Mouse (Mus musculus) limb, embryonic 14.5 days (tissue): ENCODE measurements at regions not wholly inside any gene's neighbourhood (a gene's known extent, or its start where the extent isn't known, plus 50 kb on each side); places are given as distances from the start of the nearest gene placed in this dataset.

Source experiments
- ATAC-seq: fragments of 200-750 bp; cut with Nextera tagmentation; 2 replicates; pipeline ENCODE4 v1.8.0; 2017; ENCODE audit warnings: low read depth, moderate number of reproducible peaks, moderate TSS enrichment; ENCODE audit not compliant: low FRiP score
- DNase-seq: peaks from one replicate; pipeline ENCODE4 v3.0.0-alpha.2; 2015; ENCODE audit warnings: low spot score
- H3K27ac ChIP-seq: fragments of 300-500 bp; sonication (generic); replicated peaks from 2 replicates; pipeline ENCODE4 v1.5.1; 2014; ENCODE audit warnings: low read depth, mild to moderate bottlenecking, low read length, moderate library complexity, mixed read lengths
- H3K27me3 ChIP-seq: fragments of 300-500 bp; sonication (generic); 2 replicates; pipeline ENCODE4 v1.6.1; 2014; ENCODE audit warnings: low read length, mixed read lengths; ENCODE audit not compliant: control insufficient read depth, insufficient read depth
- H3K36me3 ChIP-seq: fragments of 300-500 bp; sonication (generic); 2 replicates; pipeline ENCODE4 v1.6.1; 2014; ENCODE audit warnings: mild to moderate bottlenecking, low read length, moderate library complexity, mixed read lengths; ENCODE audit not compliant: control insufficient read depth, insufficient read depth
- H3K4me1 ChIP-seq: fragments of 300-500 bp; sonication (generic); 2 replicates; pipeline ENCODE4 v1.6.1; 2014; ENCODE audit warnings: antibody characterized with exemption, low read length, mixed read lengths; ENCODE audit not compliant: control insufficient read depth, insufficient read depth
- H3K4me2 ChIP-seq: fragments of 300-500 bp; sonication (generic); replicated peaks from 2 replicates; pipeline ENCODE4 v1.6.1; 2014; ENCODE audit warnings: low read depth, mild to moderate bottlenecking, low read length, moderate library complexity; ENCODE audit not compliant: severe bottlenecking
- H3K4me3 ChIP-seq: fragments of 300-500 bp; sonication (generic); replicated peaks from 2 replicates; pipeline ENCODE4 v1.5.1; 2014; ENCODE audit warnings: low read length
- H3K9ac ChIP-seq: fragments of 300-500 bp; sonication (generic); 2 replicates; pipeline ENCODE4 v1.6.1; 2014; ENCODE audit warnings: mild to moderate bottlenecking, low read depth, low read length, moderate library complexity; ENCODE audit not compliant: severe bottlenecking
- H3K9me3 ChIP-seq: fragments of 300-500 bp; sonication (generic); 2 replicates; pipeline ENCODE4 v1.6.1; 2016; ENCODE audit warnings: low read length; ENCODE audit not compliant: control insufficient read depth
- POLR2A ChIP-seq: fragments of 200-500 bp; IDR thresholded peaks from 2 replicates; pipeline ENCODE4 v1.8.0; 2012; ENCODE audit warnings: inconsistent platforms, mild to moderate bottlenecking, moderate library complexity, borderline replicate concordance; ENCODE audit not compliant: insufficient read depth, insufficient read length; ENCODE audit errors: extremely low read depth
- WGBS: fragments of 180-500 bp; shearing (Covaris S2); extraction: QIAGEN DNeasy Blood & Tissue Kit; methylation state at CpG from one replicate; pipeline ENCODE4 v1.1.7; 2014; 5-methylcytosine and 5-hydroxymethylcytosine counted together

DNA sequence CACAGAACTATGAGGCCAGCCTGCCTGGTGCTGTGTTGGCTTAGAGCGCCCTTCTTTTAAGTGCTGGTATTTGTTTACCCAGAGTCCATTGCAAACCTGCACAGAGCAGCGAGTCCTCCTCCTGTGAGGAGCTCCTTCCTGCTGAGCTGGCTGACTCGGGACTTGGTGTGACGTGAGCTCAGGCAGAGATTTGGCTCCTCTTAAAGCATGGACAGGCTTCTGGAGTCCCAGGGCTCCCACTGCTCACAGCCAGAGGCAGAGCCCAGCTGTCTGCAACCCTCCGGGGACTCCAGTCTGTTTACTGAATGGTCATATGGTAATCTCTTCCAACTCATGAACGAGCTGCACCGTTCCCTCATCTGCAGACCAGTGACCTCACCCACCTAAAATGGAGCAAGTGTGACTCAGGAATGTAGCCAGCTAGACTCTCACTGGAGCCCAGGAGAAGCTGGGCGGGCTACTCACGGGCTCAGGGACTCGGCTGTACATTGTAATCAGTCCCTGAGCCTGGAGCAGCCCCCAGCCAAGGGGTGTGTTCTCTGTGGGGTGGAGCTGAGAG is 715.6 kb upstream of the Car8 start:
- no peak overlapping the region for H3K4me3 ChIP-seq
- H3K4me1 ChIP-seq: peaks cover 34% of the 10 kb centered on the region
- no peaks in the 10 kb centered on the region for H3K9me3 ChIP-seq
- no peaks in the 10 kb centered on the region for H3K36me3 ChIP-seq
- no peak for TF ChIP-seq POLR2A
- 13% methylated on average over 10 of the region's 10 CpGs for WGBS
- peak; percentile 74 for DNase-seq
- no peak overlapping the region for H3K9ac ChIP-seq
- H3K27ac ChIP-seq: peak overlapping the region; percentile 43; the same call in 1 of the 2 replicates
- H3K4me2 ChIP-seq: peak overlapping the region; percentile 21; the same call in 1 of the 2 replicates
- ATAC-seq: peak; percentile 78
- no peaks in the 10 kb centered on the region for H3K27me3 ChIP-seq

DNA sequence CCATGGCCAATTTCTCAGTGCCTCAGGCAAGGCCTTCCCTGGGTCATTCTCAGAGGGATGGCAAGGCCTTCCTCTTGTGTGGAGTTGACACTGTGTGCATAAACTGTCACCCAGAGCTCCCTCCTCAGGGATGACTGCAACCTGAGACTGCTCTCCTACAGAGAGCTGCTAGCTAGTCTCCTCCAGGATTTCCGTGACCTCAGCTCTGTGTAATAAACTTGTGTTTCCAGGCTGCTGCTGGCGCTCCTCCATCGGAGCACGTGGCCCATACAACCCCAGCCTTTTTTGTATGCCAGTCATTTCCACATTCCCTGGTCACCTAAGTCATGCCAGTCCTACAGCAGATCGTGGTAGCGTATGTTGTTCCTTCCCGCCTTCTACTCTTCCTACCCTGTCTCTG is 714.3 kb upstream of the Car8 start:
- no peak for ATAC-seq
- H3K4me2 ChIP-seq: no peak overlapping the region

DNA sequence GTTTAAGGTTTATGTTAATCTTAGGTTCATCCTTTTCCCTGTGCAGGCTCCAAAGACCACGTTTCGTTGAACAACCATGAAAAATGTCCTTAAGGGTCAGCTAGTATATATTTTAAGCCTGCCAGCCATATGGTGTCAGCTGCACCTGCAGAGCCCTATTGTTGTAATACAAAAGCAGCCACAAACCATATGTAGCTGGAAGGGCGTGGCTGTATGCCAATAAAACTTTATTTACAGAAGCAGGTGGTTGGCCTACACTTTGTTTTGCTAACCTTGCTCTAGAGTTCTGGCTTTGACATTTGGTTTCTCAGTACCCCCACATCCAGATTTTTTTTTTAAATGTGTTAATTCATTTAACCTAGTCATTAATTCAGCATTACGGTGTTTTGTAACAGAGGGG is 711.1 kb upstream of the Car8 start:
- Histone ChIP-seq H3K4me1 (peaks cover 8% of the 10 kb centered on the region), H3K4me3 (no peak overlapping the region), H3K4me2 (no peak overlapping the region), H3K9ac (no peak overlapping the region), H3K27me3 (no peaks in the 10 kb centered on the region), H3K9me3 (no peaks in the 10 kb centered on the region), H3K27ac (no peak overlapping the region), H3K36me3 (no peaks in the 10 kb centered on the region)
- TF ChIP-seq POLR2A: no peak
- 31% methylated on average over 4 of the region's 4 CpGs for WGBS
- DNase-seq (peak; percentile 66), ATAC-seq (no peak)

More for the DNA sequence above, 714.3 kb upstream of the Car8 start:
- no peaks in the 10 kb centered on the region for H3K36me3 ChIP-seq
- peak; percentile 31 for DNase-seq
- no peak overlapping the region for H3K9ac ChIP-seq
- 75% methylated on average over 7 of the region's 7 CpGs for WGBS
- no peak overlapping the region for H3K4me3 ChIP-seq
- H3K27me3 ChIP-seq: no peaks in the 10 kb centered on the region
- no peaks in the 10 kb centered on the region for H3K9me3 ChIP-seq
- peaks cover 34% of the 10 kb centered on the region for H3K4me1 ChIP-seq
- no peak overlapping the region for H3K27ac ChIP-seq
- TF ChIP-seq POLR2A: no peak

DNA sequence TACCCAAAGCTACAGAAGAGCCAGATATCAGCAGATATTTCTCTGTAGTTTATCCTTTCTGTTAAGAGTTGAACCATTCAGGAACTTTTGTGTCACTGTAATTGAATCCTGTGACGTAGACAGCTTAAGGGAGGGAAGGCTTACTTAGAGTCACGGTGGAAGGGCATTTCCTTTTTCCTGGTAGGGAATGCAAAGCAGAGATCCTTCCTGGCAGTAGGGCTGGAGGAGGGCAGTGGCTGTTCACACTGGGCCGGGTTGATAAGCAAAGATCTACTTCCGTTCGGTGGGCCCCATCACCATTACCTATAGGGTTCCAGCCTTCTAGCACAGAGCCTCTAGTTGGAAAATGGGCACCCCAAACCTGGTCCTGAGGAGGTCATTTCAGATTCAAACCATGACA is 710.7 kb upstream of the Car8 start:
- Histone ChIP-seq H3K4me1 (peaks cover 6% of the 10 kb centered on the region), H3K27me3 (no peaks in the 10 kb centered on the region), H3K27ac (no peak overlapping the region), H3K4me3 (no peak overlapping the region), H3K4me2 (no peak overlapping the region), H3K36me3 (no peaks in the 10 kb centered on the region), H3K9me3 (no peaks in the 10 kb centered on the region), H3K9ac (no peak overlapping the region)
- TF ChIP-seq POLR2A: no peak
- ATAC-seq: no peak
- no peak for DNase-seq
- 58% methylated on average over 5 of the region's 5 CpGs for WGBS

DNA sequence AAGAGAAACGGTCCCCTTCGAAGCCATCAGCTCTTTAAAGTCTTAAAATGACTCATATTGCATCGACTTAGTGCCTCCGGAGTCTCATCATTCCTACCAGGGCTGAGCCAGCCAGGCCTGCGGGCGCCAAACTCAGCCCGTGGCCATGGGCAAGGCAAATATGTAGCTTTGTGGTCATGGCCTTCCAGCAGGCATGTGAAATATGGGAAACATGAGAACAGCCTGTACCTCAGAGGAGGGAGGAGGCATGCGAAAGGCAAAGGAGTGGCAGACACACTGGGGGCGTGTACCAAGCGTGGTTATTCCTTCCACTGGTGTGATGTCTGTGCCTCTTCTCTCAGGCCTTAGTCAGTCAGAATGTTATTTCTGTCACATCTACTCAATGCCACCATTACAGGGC is 706.3 kb upstream of the Car8 start:
- H3K9ac ChIP-seq: no peak overlapping the region
- DNase-seq (no peak), ATAC-seq (0 out of 2 replicates have a peak, but pooled peaks have one; percentile 50)
- no peaks in the 10 kb centered on the region for H3K36me3 ChIP-seq
- WGBS: 77% methylated on average over 10 of the region's 10 CpGs
- H3K27ac ChIP-seq: no peak overlapping the region
- no peaks in the 10 kb centered on the region for H3K4me1 ChIP-seq
- H3K9me3 ChIP-seq: no peaks in the 10 kb centered on the region
- H3K4me3 ChIP-seq: no peak overlapping the region
- no peak for TF ChIP-seq POLR2A
- H3K4me2 ChIP-seq: no peak overlapping the region
- H3K27me3 ChIP-seq: no peaks in the 10 kb centered on the region
